Mouse (Mus musculus) thymus, adult 2 months (tissue): ENCODE measurements around the gene Polr3gl. TPM values are rescaled to one million over a fixed set of nuclear protein-coding genes. Genes with fewer than 3 reads are reported as not detected.

Experiments used
- DNase-seq: peaks from one replicate; pipeline ENCODE4 v3.0.0; 2021
- H3K27ac ChIP-seq: fragments of 200-500 bp; 2 replicates; pipeline ENCODE4 v1.5.1; 2012; ENCODE audit warnings: low read length, control low read depth; ENCODE audit not compliant: control insufficient read depth, insufficient read depth
- H3K27me3 ChIP-seq: fragments of 200-500 bp; 2 replicates; pipeline ENCODE4 v1.6.1; 2012; ENCODE audit warnings: mild to moderate bottlenecking, low read length, moderate library complexity, mixed read lengths; ENCODE audit not compliant: control insufficient read depth, insufficient read depth
- H3K36me3 ChIP-seq: fragments of 200-500 bp; 2 replicates; pipeline ENCODE4 v1.6.1; 2012; ENCODE audit warnings: mild to moderate bottlenecking, low read length, moderate library complexity; ENCODE audit not compliant: control insufficient read depth, insufficient read depth
- H3K4me1 ChIP-seq: fragments of 200-500 bp; replicated peaks from 2 replicates; pipeline ENCODE4 v1.6.1; 2012; ENCODE audit warnings: low read length; ENCODE audit not compliant: control insufficient read depth, insufficient read depth
- H3K4me3 ChIP-seq: fragments of 200-500 bp; 2 replicates; pipeline ENCODE4 v1.5.1; 2012; ENCODE audit warnings: mild to moderate bottlenecking, low read length, control low read depth, moderate library complexity; ENCODE audit not compliant: control insufficient read depth, insufficient read depth
- CTCF ChIP-seq: fragments of 200-500 bp; IDR thresholded peaks from 2 replicates; pipeline ENCODE4 v1.5.1; 2012; ENCODE audit warnings: mild to moderate bottlenecking, control low read depth, low read length, moderate library complexity, borderline replicate concordance; ENCODE audit not compliant: control insufficient read depth, poor library complexity, insufficient read depth; ENCODE audit errors: extremely low read depth
- POLR2A ChIP-seq: fragments of 200-500 bp; IDR thresholded peaks from 2 replicates; pipeline ENCODE4 v1.6.1; 2012; ENCODE audit warnings: mild to moderate bottlenecking, low read length, control low read depth, moderate library complexity; ENCODE audit not compliant: control insufficient read depth, poor library complexity, insufficient read depth; ENCODE audit errors: extremely low read depth
- WGBS: fragments of 180-500 bp; shearing (Covaris S2); methylation state at CpG from one replicate; pipeline ENCODE4 v1.1.7; 2018; 5-methylcytosine and 5-hydroxymethylcytosine counted together
- polyA plus RNA-seq: library from polyadenylated mRNA; depleted of rRNA; stranded (reverse); fragments of >200 nt; gene quantifications from 2 replicates; pipeline ENCODE4 v1.2.3, GENCODE M21; 2012

Gene Polr3gl
- polyA plus RNA-seq, 1 experiment = 17.8 TPM

GRCm38 (mm10) chr3:96553601-96554000 lies 40.4 kb downstream of the Polr3gl start:
- WGBS = 64% methylated on average over 6 of the region's 6 CpGs
- Histone ChIP-seq H3K4me3 (no peak overlapping the region), H3K27me3 (no peaks in the 10 kb centered on the region), H3K36me3 (no peaks in the 10 kb centered on the region), H3K4me1 (peaks cover 22% of the 10 kb centered on the region), H3K27ac (no peak overlapping the region)
- no peak for DNase-seq
- TF ChIP-seq CTCF = no peak
- TF ChIP-seq POLR2A = no peak

GRCm38 (mm10) chr3:96551890-96552289 lies 42.1 kb downstream of the Polr3gl start:
- H3K4me3 ChIP-seq = no peak overlapping the region
- H3K4me1 ChIP-seq = peaks cover 24% of the 10 kb centered on the region
- H3K27ac ChIP-seq = no peak overlapping the region
- no peak for TF ChIP-seq POLR2A
- TF ChIP-seq CTCF = no peak
- no peaks in the 10 kb centered on the region for H3K27me3 ChIP-seq
- no peaks in the 10 kb centered on the region for H3K36me3 ChIP-seq
- DNase-seq = no peak
- whole genome bisulfite sequencing = 60% methylated on average over 7 of the region's 7 CpGs

- H3K36me3 ChIP-seq = no peaks in the 10 kb centered on the region
- no peak overlapping the region for H3K27ac ChIP-seq
- H3K4me1 ChIP-seq = peaks cover 24% of the 10 kb centered on the region
- no peak for TF ChIP-seq POLR2A
- no peak overlapping the region for H3K4me3 ChIP-seq
- peak; percentile 71 for DNase-seq
- 13% methylated on average over 8 of the region's 8 CpGs for WGBS
- no peaks in the 10 kb centered on the region for H3K27me3 ChIP-seq
Observed at GRCm38 (mm10) chr3:96551203-96551602, 42.8 kb downstream of the Polr3gl start.

GRCm38 (mm10) chr3:96549346-96549745 lies 44.6 kb downstream of the Polr3gl start:
- Histone ChIP-seq H3K36me3 (no peaks in the 10 kb centered on the region), H3K27ac (no peak overlapping the region), H3K4me1 (peaks cover 12% of the 10 kb centered on the region), H3K27me3 (no peaks in the 10 kb centered on the region), H3K4me3 (no peak overlapping the region)
- WGBS = 69% methylated on average over 5 of the region's 5 CpGs
- TF ChIP-seq CTCF = no peak
- TF ChIP-seq POLR2A = no peak
- DNase-seq = no peak

GRCm38 (mm10) chr3:96548824-96549223 lies 45.2 kb downstream of the Polr3gl start:
- Histone ChIP-seq H3K27ac (no peak overlapping the region), H3K27me3 (no peaks in the 10 kb centered on the region), H3K4me3 (no peak overlapping the region), H3K36me3 (no peaks in the 10 kb centered on the region), H3K4me1 (peaks cover 8% of the 10 kb centered on the region)
- DNase-seq = no peak
- WGBS = 94% methylated on average over 7 of the region's 7 CpGs
- TF ChIP-seq POLR2A (no peak), CTCF (no peak)

- 18% methylated on average over 14 of the region's 14 CpGs for WGBS
Observed at GRCm38 (mm10) chr3:96547389-96547960, 46.5 kb downstream of the Polr3gl start.

GRCm38 (mm10) chr3:96546880-96547279 lies 47.1 kb downstream of the Polr3gl start:
- no peak for DNase-seq
- Histone ChIP-seq H3K4me1 (peaks cover 4% of the 10 kb centered on the region; the same call in 1 of the 2 replicates), H3K4me3 (no peak overlapping the region), H3K27ac (no peak overlapping the region), H3K36me3 (no peaks in the 10 kb centered on the region), H3K27me3 (no peaks in the 10 kb centered on the region)
- TF ChIP-seq CTCF (no peak), POLR2A (no peak)
- WGBS = 64% methylated on average over 4 of the region's 4 CpGs

More at GRCm38 (mm10) chr3:96547389-96547960, 46.5 kb downstream of the Polr3gl start:
- DNase-seq = peak; percentile 81
- H3K4me3 ChIP-seq = no peak overlapping the region
- TF ChIP-seq POLR2A (no peak), CTCF (no peak)
- no peaks in the 10 kb centered on the region for H3K36me3 ChIP-seq
- peaks cover 4% of the 10 kb centered on the region; the same call in 1 of the 2 replicates for H3K4me1 ChIP-seq
- no peaks in the 10 kb centered on the region for H3K27me3 ChIP-seq
- H3K27ac ChIP-seq = no peak overlapping the region
